Mouse (Mus musculus): ENCODE measurements around the gene Trim24. TPM values are rescaled to one million over a fixed set of nuclear protein-coding genes. Genes with fewer than 3 reads are reported as not detected.
A peak's percentile ranks its signal among the peaks of the same experiment; 100 is the strongest.

Gene Trim24
- polyA plus RNA-seq, 1 experiment from 2014 or later: 17.5 TPM

- peaks cover 28% of the 10 kb centered on the region for H3K9me3 ChIP-seq (replicated peaks)
- H3K27ac ChIP-seq (replicated peaks): peak overlapping the region; percentile 99
- peaks cover 29% of the 10 kb centered on the region for H3K36me3 ChIP-seq
- peak overlapping the region; percentile 57 for H3K4me2 ChIP-seq
- peak overlapping the region; percentile 86 for H3K4me3 ChIP-seq (replicated peaks)
- H3K27me3 ChIP-seq (replicated peaks): no peaks in the 10 kb centered on the region
- H3K4me1 ChIP-seq: peaks cover 6% of the 10 kb centered on the region; the same call in 1 of the 2 replicates
- peak overlapping the region; percentile 83 for H3K9ac ChIP-seq (replicated peaks)
- peak; percentile 69 for ATAC-seq (ENCODE audit: low FRiP score)
- under 1% methylated on average over 70 of the region's 70 CpGs for WGBS
These were observed 683 bp downstream of the Trim24 start for GRCm38 (mm10) chr6:37871137-37871851.

- WGBS: 92% methylated on average over 1 of the region's 1 CpGs
- ATAC-seq (ENCODE audit: low FRiP score): no peak
- Histone ChIP-seq H3K4me2 (no peak overlapping the region), H3K36me3 (peaks cover 44% of the 10 kb centered on the region), H3K9me3 (replicated peaks) (peaks cover 40% of the 10 kb centered on the region), H3K27me3 (replicated peaks) (no peaks in the 10 kb centered on the region), H3K4me1 (peaks cover 6% of the 10 kb centered on the region; the same call in 1 of the 2 replicates), H3K4me3 (replicated peaks) (peak overlapping the region; percentile 86; the same call in 1 of the 2 replicates), H3K27ac (replicated peaks) (no peak overlapping the region), H3K9ac (replicated peaks) (no peak overlapping the region)
These were observed 2.2 kb downstream of the Trim24 start for GRCm38 (mm10) chr6:37872861-37873260.

GRCm38 (mm10) chr6:37873731-37874130, 3.1 kb downstream of the Trim24 start:
- Histone ChIP-seq H3K27me3 (replicated peaks) (no peaks in the 10 kb centered on the region), H3K27ac (replicated peaks) (no peak overlapping the region), H3K4me2 (no peak overlapping the region), H3K9ac (replicated peaks) (no peak overlapping the region), H3K9me3 (replicated peaks) (peaks cover 40% of the 10 kb centered on the region), H3K36me3 (peaks cover 52% of the 10 kb centered on the region), H3K4me1 (peaks cover 6% of the 10 kb centered on the region; the same call in 1 of the 2 replicates), H3K4me3 (replicated peaks) (no peak overlapping the region)
- ATAC-seq (ENCODE audit: low FRiP score): no peak

- Histone ChIP-seq H3K9me3 (replicated peaks) (peaks cover 44% of the 10 kb centered on the region), H3K27me3 (replicated peaks) (no peaks in the 10 kb centered on the region), H3K36me3 (peaks cover 69% of the 10 kb centered on the region), H3K9ac (replicated peaks) (no peak overlapping the region), H3K4me2 (no peak overlapping the region), H3K4me1 (no peaks in the 10 kb centered on the region), H3K27ac (replicated peaks) (no peak overlapping the region), H3K4me3 (replicated peaks) (no peak overlapping the region)
- ATAC-seq (ENCODE audit: low FRiP score): no peak
- 98% methylated on average over 1 of the region's 1 CpGs for WGBS
These were observed 7.6 kb downstream of the Trim24 start for GRCm38 (mm10) chr6:37878206-37878605.

GRCm38 (mm10) chr6:37880586-37880985, 10.0 kb downstream of the Trim24 start:
- no peak overlapping the region for H3K4me3 ChIP-seq (replicated peaks)
- peaks cover 24% of the 10 kb centered on the region for H3K9me3 ChIP-seq (replicated peaks)
- ATAC-seq (ENCODE audit: low FRiP score): no peak
- 100% methylated on average over 3 of the region's 3 CpGs for whole genome bisulfite sequencing
- no peak overlapping the region for H3K9ac ChIP-seq (replicated peaks)
- peaks cover 48% of the 10 kb centered on the region for H3K36me3 ChIP-seq
- no peaks in the 10 kb centered on the region for H3K4me1 ChIP-seq
- H3K27ac ChIP-seq (replicated peaks): no peak overlapping the region
- H3K4me2 ChIP-seq: no peak overlapping the region
- H3K27me3 ChIP-seq (replicated peaks): no peaks in the 10 kb centered on the region

- H3K4me2 ChIP-seq: no peak overlapping the region
- WGBS: 91% methylated on average over 2 of the region's 2 CpGs
- H3K9ac ChIP-seq (replicated peaks): no peak overlapping the region
- peaks cover 6% of the 10 kb centered on the region for H3K36me3 ChIP-seq
- H3K27ac ChIP-seq (replicated peaks): no peak overlapping the region
- H3K4me1 ChIP-seq: peaks cover 9% of the 10 kb centered on the region
- H3K27me3 ChIP-seq (replicated peaks): no peaks in the 10 kb centered on the region
- ATAC-seq (ENCODE audit: low FRiP score): no peak
- peaks cover 13% of the 10 kb centered on the region; the same call in 1 of the 2 replicates for H3K9me3 ChIP-seq (replicated peaks)
- no peak overlapping the region for H3K4me3 ChIP-seq (replicated peaks)
These were observed 23.0 kb downstream of the Trim24 start for GRCm38 (mm10) chr6:37893586-37893985.

- Histone ChIP-seq H3K27ac (replicated peaks) (peak overlapping the region; percentile 72), H3K27me3 (replicated peaks) (no peaks in the 10 kb centered on the region), H3K4me2 (no peak overlapping the region), H3K36me3 (peaks cover 6% of the 10 kb centered on the region), H3K9ac (replicated peaks) (no peak overlapping the region), H3K9me3 (replicated peaks) (peaks cover 11% of the 10 kb centered on the region; the same call in 1 of the 2 replicates), H3K4me1 (peaks cover 9% of the 10 kb centered on the region), H3K4me3 (replicated peaks) (no peak overlapping the region)
- WGBS: 73% methylated on average over 5 of the region's 5 CpGs
- ATAC-seq (ENCODE audit: low FRiP score): peak; percentile 88
These were observed 25.2 kb downstream of the Trim24 start for GRCm38 (mm10) chr6:37895646-37896435.

- Histone ChIP-seq H3K9me3 (replicated peaks) (no peaks in the 10 kb centered on the region), H3K4me1 (peaks cover 11% of the 10 kb centered on the region), H3K4me2 (no peak overlapping the region), H3K9ac (replicated peaks) (no peak overlapping the region), H3K27me3 (replicated peaks) (no peaks in the 10 kb centered on the region), H3K27ac (replicated peaks) (no peak overlapping the region), H3K4me3 (replicated peaks) (no peak overlapping the region), H3K36me3 (peaks cover 5% of the 10 kb centered on the region; the same call in 1 of the 2 replicates)
- no peak for ATAC-seq (ENCODE audit: low FRiP score)
- 97% methylated on average over 2 of the region's 2 CpGs for WGBS
These were observed 29.6 kb downstream of the Trim24 start for GRCm38 (mm10) chr6:37900221-37900620.

GRCm38 (mm10) chr6:37901791-37902190, 31.2 kb downstream of the Trim24 start:
- Histone ChIP-seq H3K9me3 (replicated peaks) (no peaks in the 10 kb centered on the region), H3K4me3 (replicated peaks) (no peak overlapping the region), H3K27ac (replicated peaks) (no peak overlapping the region), H3K27me3 (replicated peaks) (no peaks in the 10 kb centered on the region), H3K9ac (replicated peaks) (no peak overlapping the region), H3K4me1 (peaks cover 2% of the 10 kb centered on the region; the same call in 1 of the 2 replicates), H3K36me3 (peaks cover 20% of the 10 kb centered on the region), H3K4me2 (no peak overlapping the region)
- 96% methylated on average over 2 of the region's 2 CpGs for WGBS
- no peak for ATAC-seq (ENCODE audit: low FRiP score)

- no peak overlapping the region for H3K4me3 ChIP-seq (replicated peaks)
- ATAC-seq (ENCODE audit: low FRiP score): no peak
- WGBS: 81% methylated on average over 1 of the region's 1 CpGs
These were observed 33.2 kb downstream of the Trim24 start for GRCm38 (mm10) chr6:37903810-37904209.

GRCm38 (mm10) chr6:37913525-37913924, 42.9 kb downstream of the Trim24 start:
- Histone ChIP-seq H3K4me1 (no peaks in the 10 kb centered on the region), H3K9ac (replicated peaks) (no peak overlapping the region), H3K27ac (replicated peaks) (no peak overlapping the region), H3K4me2 (no peak overlapping the region), H3K9me3 (replicated peaks) (no peaks in the 10 kb centered on the region), H3K4me3 (replicated peaks) (no peak overlapping the region), H3K27me3 (replicated peaks) (no peaks in the 10 kb centered on the region), H3K36me3 (peaks cover 34% of the 10 kb centered on the region)
- ATAC-seq (ENCODE audit: low FRiP score): no peak
- WGBS: 90% methylated on average over 2 of the region's 2 CpGs

More at GRCm38 (mm10) chr6:37903810-37904209, 33.2 kb downstream of the Trim24 start:
- peaks cover 28% of the 10 kb centered on the region for H3K36me3 ChIP-seq
- H3K27me3 ChIP-seq (replicated peaks): no peaks in the 10 kb centered on the region
- no peak overlapping the region for H3K9ac ChIP-seq (replicated peaks)
- peaks cover 2% of the 10 kb centered on the region; the same call in 1 of the 2 replicates for H3K4me1 ChIP-seq
- no peak overlapping the region for H3K27ac ChIP-seq (replicated peaks)
- H3K4me2 ChIP-seq: no peak overlapping the region
- H3K9me3 ChIP-seq (replicated peaks): no peaks in the 10 kb centered on the region

- H3K4me3 ChIP-seq (replicated peaks): no peak overlapping the region
- H3K9me3 ChIP-seq (replicated peaks): no peaks in the 10 kb centered on the region
- WGBS: 72% methylated on average over 1 of the region's 1 CpGs
- H3K9ac ChIP-seq (replicated peaks): no peak overlapping the region
- no peaks in the 10 kb centered on the region for H3K4me1 ChIP-seq
- peaks cover 18% of the 10 kb centered on the region for H3K36me3 ChIP-seq
- H3K27ac ChIP-seq (replicated peaks): no peak overlapping the region
- H3K27me3 ChIP-seq (replicated peaks): no peaks in the 10 kb centered on the region
- ATAC-seq (ENCODE audit: low FRiP score): no peak
- H3K4me2 ChIP-seq: no peak overlapping the region
These were observed 54.5 kb downstream of the Trim24 start for GRCm38 (mm10) chr6:37925104-37925503.
